Mouse (Mus musculus) megakaryocyte, embryonic 14.5 days (primary cell): ENCODE data around the gene Mettl25. TPM values are rescaled to one million over a fixed set of nuclear protein-coding genes. Genes with fewer than 3 reads are reported as not detected.

Experiments
- H3K27me3 ChIP-seq: replicated peaks from 2 replicates; pipeline ENCODE3; 2012; ENCODE audit warnings: inconsistent platforms
- H3K36me3 ChIP-seq: replicated peaks from 2 replicates; pipeline ENCODE3; 2012; ENCODE audit warnings: low read length, inconsistent platforms, mixed read lengths
- H3K4me1 ChIP-seq: 2 replicates; pipeline ENCODE4 v1.6.1; 2012; ENCODE audit warnings: inconsistent platforms
- H3K4me3 ChIP-seq: replicated peaks from 2 replicates; pipeline ENCODE3; 2012; ENCODE audit warnings: moderate library complexity, mild to moderate bottlenecking, inconsistent platforms
- H3K9me3 ChIP-seq: 2 replicates; pipeline ENCODE4 v1.6.1; 2012; ENCODE audit warnings: inconsistent platforms
- FLI1 ChIP-seq: IDR thresholded peaks from 2 replicates; pipeline ENCODE4 v1.6.1; 2012; ENCODE audit warnings: low read length, inconsistent platforms, mixed read lengths
- GATA1 ChIP-seq: IDR thresholded peaks from 3 replicates; pipeline ENCODE4 v1.6.1; 2012; ENCODE audit warnings: mixed read lengths, low read length, inconsistent platforms, borderline replicate concordance
- polyA plus RNA-seq: library from polyadenylated mRNA; stranded (reverse); fragments of >175 nt; gene quantifications from 2 replicates; pipeline ENCODE4 v1.2.3, GENCODE M21; 2012; ENCODE audit warnings: low replicate concordance; ENCODE audit not compliant: insufficient read depth

Gene Mettl25
- 1.2 TPM in 1 of 2 replicates, not detected in the other for polyA plus RNA-seq

DNA sequence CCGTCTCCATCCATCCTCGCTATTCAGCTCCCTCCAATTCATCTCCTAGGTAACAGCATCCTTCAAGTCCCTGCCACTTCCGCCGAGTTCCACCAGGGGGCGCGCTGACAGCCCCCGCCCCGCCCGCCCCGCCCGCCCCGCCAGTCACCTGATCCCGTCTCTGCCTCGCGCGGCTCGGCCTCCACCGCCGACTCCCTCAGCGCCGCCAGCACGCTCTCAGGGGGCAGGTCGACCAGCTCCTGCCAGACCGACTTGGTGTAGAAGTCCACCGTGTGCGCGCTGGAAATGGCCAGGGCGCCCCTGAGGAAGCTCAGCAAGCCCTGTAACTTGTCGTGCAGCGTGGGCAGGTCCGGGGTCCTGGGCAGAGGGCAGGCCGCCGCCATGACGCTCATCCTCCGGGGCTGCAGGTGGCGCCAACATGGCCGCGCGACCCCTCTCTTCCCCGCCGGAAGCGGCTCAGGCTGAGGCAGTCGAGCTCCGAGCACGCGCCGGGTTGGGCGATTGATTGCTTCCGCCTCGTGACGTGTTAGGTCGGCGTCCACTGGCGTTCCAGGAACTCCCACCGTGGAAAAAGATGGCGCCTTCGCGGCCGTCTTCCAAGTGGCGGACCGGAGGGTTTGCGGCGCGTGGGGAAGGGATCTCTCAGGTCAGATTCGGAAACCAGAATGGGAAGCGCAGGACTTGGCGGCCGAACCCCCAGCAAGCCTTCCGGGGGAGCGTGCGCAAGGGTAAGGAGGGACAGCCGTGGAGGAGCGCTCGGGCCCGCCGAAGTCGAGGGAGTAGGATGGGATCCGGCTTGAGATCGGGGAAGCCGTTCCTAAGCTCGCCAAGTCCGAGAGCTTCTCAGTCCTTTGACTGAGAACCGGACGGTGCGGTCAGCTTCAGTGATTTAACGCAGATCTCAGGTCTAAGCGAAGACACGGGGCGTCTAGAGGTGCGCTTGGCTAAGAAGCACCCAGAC, at the start of gene Mettl25, which contains the start of gene Ccdc59:
Gene Mettl25 (minus strand): TSS at position 453 of the 961 bp plus-strand sequence.
Gene Ccdc59 (plus strand): TSS at position 140 of the 961 bp plus-strand sequence.
- Histone ChIP-seq H3K9me3 (no peaks in the 10 kb centered on the region), H3K27me3 (no peaks in the 10 kb centered on the region), H3K4me1 (peaks cover 34% of the 10 kb centered on the region), H3K36me3 (peaks cover 53% of the 10 kb centered on the region), H3K4me3 (peak within 1 kb of the TSS; percentile 98)
- TF ChIP-seq FLI1: peak; percentile 82; the same call in 1 of the 2 replicates
- no peak for TF ChIP-seq GATA1

DNA sequence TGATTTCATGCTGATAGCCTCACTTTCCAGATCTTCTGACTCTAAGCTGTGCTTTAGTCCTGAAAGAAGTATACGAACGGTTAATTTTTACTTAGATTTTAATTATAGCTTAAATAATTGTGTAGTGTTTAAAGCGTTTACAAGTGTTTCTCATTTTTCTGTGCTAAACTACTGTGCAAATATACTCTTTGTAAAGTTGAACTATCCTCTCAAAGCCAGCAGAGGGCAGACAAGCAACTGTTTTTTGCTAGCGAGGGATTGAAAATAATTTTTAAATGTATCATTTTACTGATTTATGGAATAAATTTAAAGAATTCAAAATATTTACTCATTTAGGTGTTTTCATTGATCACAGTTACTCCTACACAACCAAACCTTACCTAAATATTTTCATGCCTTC, 26.1 kb upstream of the Mettl25 start:
- H3K4me3 ChIP-seq: no peak overlapping the region
- H3K9me3 ChIP-seq: no peaks in the 10 kb centered on the region
- no peaks in the 10 kb centered on the region for H3K27me3 ChIP-seq
- H3K36me3 ChIP-seq: no peaks in the 10 kb centered on the region
- no peaks in the 10 kb centered on the region for H3K4me1 ChIP-seq
- TF ChIP-seq GATA1 (no peak), FLI1 (no peak)

DNA sequence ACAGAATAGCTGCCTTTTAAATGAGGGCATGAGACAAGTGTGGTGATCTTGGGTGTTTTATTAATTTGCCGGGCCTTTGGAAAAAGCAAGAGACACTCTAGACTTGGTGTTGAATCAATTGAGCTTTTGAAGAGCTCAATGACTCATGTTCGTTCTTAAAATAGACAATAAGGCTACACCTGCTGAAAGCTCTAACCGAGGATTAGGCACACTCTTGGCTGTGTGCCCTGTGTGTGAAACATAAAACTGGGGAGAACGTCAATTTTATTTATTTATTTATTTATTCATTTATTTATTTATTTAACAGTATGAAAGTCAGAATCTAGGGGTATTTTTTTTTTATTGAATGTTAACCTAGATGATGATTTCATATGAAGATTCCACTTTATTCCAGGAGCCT, 10.0 kb upstream of the Mettl25 start:
- Histone ChIP-seq H3K27me3 (no peaks in the 10 kb centered on the region), H3K4me1 (no peaks in the 10 kb centered on the region), H3K4me3 (no peak overlapping the region), H3K9me3 (no peaks in the 10 kb centered on the region), H3K36me3 (peaks cover 49% of the 10 kb centered on the region)
- TF ChIP-seq GATA1 (no peak), FLI1 (no peak)

GRCm38 (mm10) chr10:105850286-105850685, 9.1 kb upstream of the Mettl25 start:
- Histone ChIP-seq H3K4me3 (no peak overlapping the region), H3K36me3 (peaks cover 58% of the 10 kb centered on the region), H3K4me1 (no peaks in the 10 kb centered on the region), H3K9me3 (no peaks in the 10 kb centered on the region), H3K27me3 (no peaks in the 10 kb centered on the region)
- TF ChIP-seq FLI1 (no peak), GATA1 (no peak)

- Histone ChIP-seq H3K4me3 (peak overlapping the region; percentile 66), H3K27me3 (no peaks in the 10 kb centered on the region), H3K9me3 (no peaks in the 10 kb centered on the region), H3K36me3 (peaks cover 65% of the 10 kb centered on the region), H3K4me1 (peaks cover 31% of the 10 kb centered on the region)
- TF ChIP-seq FLI1: no peak
- no peak for TF ChIP-seq GATA1
Observed at GRCm38 (mm10) chr10:105842574-105842973, 1.4 kb upstream of the Mettl25 start.

DNA sequence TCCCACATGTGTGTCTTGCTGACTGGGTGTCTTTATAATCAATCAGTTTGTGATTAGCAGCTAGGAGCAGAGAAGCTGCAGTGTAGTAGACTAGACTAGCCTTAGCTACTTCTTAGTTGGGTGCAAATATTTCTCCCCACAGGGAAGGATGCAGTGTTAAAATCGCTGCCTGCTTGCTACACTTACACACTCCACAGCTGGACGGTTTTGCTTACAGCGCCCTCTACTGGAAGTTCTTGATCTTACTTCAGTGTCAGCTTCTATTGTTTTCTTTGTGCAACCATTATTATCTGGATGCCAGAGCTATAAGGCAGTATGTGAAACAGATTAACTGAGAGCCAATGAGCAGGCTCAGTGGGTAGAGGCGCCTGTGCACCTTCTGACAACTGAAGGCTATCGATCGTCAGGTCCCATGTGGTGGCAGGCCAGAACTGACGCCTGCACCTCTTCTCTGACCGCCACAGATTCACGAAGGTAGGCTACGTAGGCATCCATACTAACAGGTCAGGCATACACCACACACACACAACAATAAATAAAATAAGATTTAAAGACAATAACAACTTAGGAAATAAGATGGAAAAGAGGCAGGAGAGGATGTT, 6.5 kb downstream of the Mettl25 start:
- no peak for TF ChIP-seq FLI1
- TF ChIP-seq GATA1: no peak
- Histone ChIP-seq H3K36me3 (peaks cover 42% of the 10 kb centered on the region), H3K9me3 (no peaks in the 10 kb centered on the region), H3K4me3 (no peak overlapping the region), H3K27me3 (no peaks in the 10 kb centered on the region), H3K4me1 (peaks cover 24% of the 10 kb centered on the region)

GRCm38 (mm10) chr10:105806259-105807010, 34.7 kb downstream of the Mettl25 start:
- Histone ChIP-seq H3K27me3 (no peaks in the 10 kb centered on the region), H3K4me1 (peaks cover 11% of the 10 kb centered on the region), H3K4me3 (no peak overlapping the region), H3K9me3 (no peaks in the 10 kb centered on the region), H3K36me3 (peaks cover 8% of the 10 kb centered on the region)
- TF ChIP-seq GATA1 (no peak), FLI1 (no peak)

DNA sequence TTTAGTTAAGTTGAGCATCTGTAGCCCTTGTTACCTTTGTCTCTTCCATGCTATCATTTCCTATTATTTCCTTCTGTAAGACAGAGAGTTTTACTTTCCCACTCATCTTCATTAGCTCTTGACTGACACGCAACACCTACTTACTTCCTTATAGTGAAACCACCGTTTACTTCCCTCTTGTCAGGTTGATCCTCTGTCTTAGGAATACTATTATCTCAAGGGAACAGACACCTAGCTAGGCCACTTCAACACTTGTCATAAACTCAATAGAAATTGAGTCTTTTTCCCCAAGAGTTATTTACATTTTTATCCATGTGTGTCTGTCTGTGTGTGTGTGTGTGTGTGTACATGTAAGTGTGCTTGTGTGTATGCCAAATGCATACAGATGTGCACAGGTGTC, 37.7 kb downstream of the Mettl25 start:
- Histone ChIP-seq H3K27me3 (no peaks in the 10 kb centered on the region), H3K4me3 (no peak overlapping the region), H3K4me1 (peaks cover 11% of the 10 kb centered on the region), H3K36me3 (peaks cover 14% of the 10 kb centered on the region), H3K9me3 (no peaks in the 10 kb centered on the region)
- TF ChIP-seq FLI1: no peak
- no peak for TF ChIP-seq GATA1

GRCm38 (mm10) chr10:105802132-105802531, 39.0 kb downstream of the Mettl25 start:
- Histone ChIP-seq H3K36me3 (peaks cover 10% of the 10 kb centered on the region), H3K9me3 (no peaks in the 10 kb centered on the region), H3K4me1 (peaks cover 8% of the 10 kb centered on the region), H3K4me3 (no peak overlapping the region), H3K27me3 (no peaks in the 10 kb centered on the region)
- no peak for TF ChIP-seq GATA1
- no peak for TF ChIP-seq FLI1
